Mouse (Mus musculus): ENCODE results near the gene 4933415F23Rik. TPM values are rescaled to one million over a fixed set of nuclear protein-coding genes. Genes with fewer than 3 reads are reported as not detected.
"Not testable (repeated sequence)": the region's sequence is repeated elsewhere in the genome, so short reads cannot be mapped to it uniquely, and the experiment has no call there.

4933415F23Rik gene
- not detected for total RNA-seq (2021)
- long read RNA-seq, experiment 1, result 0 reads
- long read RNA-seq, experiment 2, result 0 reads

GRCm38 (mm10) chr1:23102021-23102420 lies at the start of gene 4933415F23Rik:
4933415F23Rik (minus strand) TSS chr1:23102253.
- DNase-seq (ENCODE audit: low spot score in 2 of 2), result no peak

GRCm38 (mm10) chr1:23151722-23152121 lies 49.7 kb upstream of the 4933415F23Rik start:
- no peak for DNase-seq (ENCODE audit: low spot score in 2 of 2)

GRCm38 (mm10) chr1:23146198-23146873 lies 44.3 kb upstream of the 4933415F23Rik start:
- DNase-seq (ENCODE audit: low spot score in 2 of 2), result no peak

- no peak for DNase-seq (ENCODE audit: low spot score in 2 of 2)
Measured at GRCm38 (mm10) chr1:23141121-23141811, 39.2 kb upstream of the 4933415F23Rik start.

GRCm38 (mm10) chr1:23140530-23140929 lies 38.5 kb upstream of the 4933415F23Rik start:
- DNase-seq (ENCODE audit: low spot score in 2 of 2), result not testable (repeated sequence)

GRCm38 (mm10) chr1:23120901-23121300 lies 18.8 kb upstream of the 4933415F23Rik start:
- no peak for DNase-seq (ENCODE audit: low spot score in 2 of 2)

GRCm38 (mm10) chr1:23119406-23119805 lies 17.4 kb upstream of the 4933415F23Rik start:
- no peak for DNase-seq (ENCODE audit: low spot score in 2 of 2)

- no peak for DNase-seq (ENCODE audit: low spot score in 2 of 2)
Measured at GRCm38 (mm10) chr1:23117423-23117822, 15.4 kb upstream of the 4933415F23Rik start.

- no peak for DNase-seq (ENCODE audit: low spot score in 2 of 2)
Measured at GRCm38 (mm10) chr1:23109191-23109590, 7.1 kb upstream of the 4933415F23Rik start.

GRCm38 (mm10) chr1:23102881-23103280 lies 828 bp upstream of the 4933415F23Rik start:
- DNase-seq (ENCODE audit: low spot score in 2 of 2), result no peak

GRCm38 (mm10) chr1:23099791-23100190 lies 2.3 kb downstream of the 4933415F23Rik start:
- no peak for DNase-seq (ENCODE audit: low spot score in 2 of 2)

GRCm38 (mm10) chr1:23098451-23098850 lies 3.6 kb downstream of the 4933415F23Rik start:
- no peak for DNase-seq (ENCODE audit: low spot score in 2 of 2)

- DNase-seq (ENCODE audit: low spot score in 2 of 2), result no peak
Measured at GRCm38 (mm10) chr1:23097996-23098395, 4.1 kb downstream of the 4933415F23Rik start.

GRCm38 (mm10) chr1:23067715-23068114 lies 34.3 kb downstream of the 4933415F23Rik start:
- no peak for DNase-seq (ENCODE audit: low spot score in 2 of 2)

- DNase-seq (ENCODE audit: low spot score in 2 of 2), result no peak
Measured at GRCm38 (mm10) chr1:23064717-23065475, 37.2 kb downstream of the 4933415F23Rik start.

- no peak for DNase-seq (ENCODE audit: low spot score in 2 of 2)
Measured at GRCm38 (mm10) chr1:23063946-23064345, 38.1 kb downstream of the 4933415F23Rik start.

- no peak for DNase-seq (ENCODE audit: low spot score in 2 of 2)
Measured at GRCm38 (mm10) chr1:23061614-23062373, 40.3 kb downstream of the 4933415F23Rik start.

- DNase-seq (ENCODE audit: low spot score in 2 of 2), result no peak
Measured at GRCm38 (mm10) chr1:23060056-23060455, 42.0 kb downstream of the 4933415F23Rik start.

Measured in adrenal gland, postnatal 4 days (tissue).